12 mouse cellular contexts compared by ENCODE assay signal in the genomic region with DNA sequence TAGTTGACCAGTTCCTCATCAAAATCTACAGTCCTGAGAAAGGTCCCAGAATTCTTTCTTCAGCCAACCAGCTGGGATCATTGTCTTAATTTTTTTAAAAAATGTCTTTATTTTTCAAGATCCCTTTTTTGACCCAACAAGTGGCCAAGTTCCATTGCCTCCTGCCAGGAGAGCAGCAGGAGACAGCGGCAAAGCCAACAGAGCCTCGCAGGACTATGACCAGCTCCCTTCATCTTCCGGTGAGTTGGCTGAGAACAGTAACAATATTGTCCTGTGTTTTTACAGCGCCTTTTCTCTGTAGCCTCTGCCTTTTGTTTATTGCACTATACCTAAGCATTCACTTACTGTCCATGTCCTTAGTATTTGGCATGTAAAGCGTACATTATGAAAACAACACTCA.
A peak's percentile ranks its signal among the peaks of the same experiment; 100 is the strongest.
DNase-seq lines count a peak whose midpoint lies in the region.
"Had no signal": no experiment of that assay in that cellular context is flagged by ENCODE, and none has a peak within 500 bp of the region (broad histone marks: within the 10 kb centered on the region; RNA-seq: fewer than 3 reads in every experiment).

No protein-coding gene starts in this region.

- intact Hi-C loops in left cerebral cortex, postnatal 4 days (cut with DNase I): no loop called here

- DNase-seq in adrenal gland, postnatal 14 days: peak; percentile 27
- DNase-seq in adrenal gland, adult (ENCODE audit: inconsistent age in 2 of 2, low spot score in 1 of 2): no peak
- DNase-seq in left cerebral cortex, postnatal 4 days: peak; percentile 9
- DNase-seq in left cerebral cortex, adult 18-20 months (ENCODE audit: low spot score in 2 of 2): no peak
- DNase-seq in cerebellum, postnatal 25 days: peak; percentile 73 to 75
- DNase-seq in right cerebral cortex, adult 18-20 months: no peak
- DNase-seq in thymus, postnatal 25 days: no peak
- DNase-seq: heart, postnatal 4 days; kidney, adult 18-20 months; kidney, postnatal 25 days; liver; thymus, postnatal 14 days had no signal

Comparison
In these comparisons a context has a peak if more than half of its experiments do, and no peak if none do; other contexts are left out.
1. DNase-seq: peak in adrenal gland, postnatal 14 days (single experiment), left cerebral cortex, postnatal 4 days (single experiment) and cerebellum, postnatal 25 days (2 of 2); none in adrenal gland, adult (0 of 2), left cerebral cortex, adult 18-20 months (0 of 2), right cerebral cortex, adult 18-20 months (single experiment) and thymus, postnatal 25 days (single experiment).